Mouse (Mus musculus): ENCODE data around the gene Ep400.
"Not testable (repeated sequence)": the region's sequence is repeated elsewhere in the genome, so short reads cannot be mapped to it uniquely, and the experiment has no call there.

Gene Ep400

DNA sequence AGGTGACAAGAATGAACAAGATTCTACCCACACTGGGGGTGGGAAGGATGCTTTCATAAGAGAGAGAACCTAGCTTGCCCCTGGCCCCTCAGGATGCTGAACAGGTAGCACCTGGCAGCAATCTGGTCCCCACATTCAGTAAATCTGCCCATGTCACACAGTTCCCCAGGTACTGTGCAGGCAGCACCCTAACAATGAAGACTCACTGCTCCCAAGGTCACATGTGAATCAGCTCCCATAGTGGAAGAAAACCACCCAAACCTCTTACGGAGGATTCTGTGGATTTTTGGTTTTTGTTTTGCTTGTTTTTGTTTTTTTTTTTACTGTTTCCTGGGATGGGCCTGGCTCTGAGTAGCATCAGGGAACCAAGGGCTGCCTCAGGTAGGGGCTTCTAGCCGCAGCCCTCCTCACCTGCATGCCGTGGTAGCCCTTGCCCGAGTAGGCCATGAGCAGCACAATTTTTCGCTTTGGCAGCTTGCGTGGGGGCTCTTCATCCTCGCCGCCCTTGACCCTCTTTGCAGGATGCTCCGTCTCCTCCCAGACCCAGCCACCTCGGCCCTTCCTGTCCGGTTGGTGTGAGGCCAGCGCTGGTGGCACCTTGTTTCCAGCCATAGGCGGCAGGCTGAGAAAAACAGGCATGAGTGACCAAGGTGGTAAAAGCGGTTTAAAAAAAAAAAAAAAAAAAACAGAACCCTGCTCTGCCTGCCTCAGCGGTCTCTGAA lies 8.9 kb upstream of the Ep400 start:
- DNase-seq = no peak

DNA sequence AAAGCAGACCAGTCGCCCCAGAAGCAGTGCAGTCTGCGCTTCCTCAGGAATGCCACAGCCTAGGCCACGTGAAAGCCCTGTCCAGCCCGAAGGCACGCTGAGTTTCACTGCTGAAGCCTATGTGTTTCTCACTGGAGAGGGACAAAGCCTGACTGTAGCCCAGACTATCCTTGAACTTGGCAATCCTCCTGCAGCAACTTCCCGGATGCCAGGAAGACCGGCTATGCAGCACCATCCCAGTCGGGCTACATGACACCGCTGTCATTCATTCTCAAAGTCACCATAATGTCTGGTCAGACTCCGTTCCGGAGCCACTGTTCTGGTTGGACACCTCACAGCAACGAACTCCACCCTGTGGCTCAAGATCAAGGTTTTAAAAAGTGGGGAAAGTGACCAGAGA lies 7.7 kb upstream of the Ep400 start:
- no peak for DNase-seq

DNA sequence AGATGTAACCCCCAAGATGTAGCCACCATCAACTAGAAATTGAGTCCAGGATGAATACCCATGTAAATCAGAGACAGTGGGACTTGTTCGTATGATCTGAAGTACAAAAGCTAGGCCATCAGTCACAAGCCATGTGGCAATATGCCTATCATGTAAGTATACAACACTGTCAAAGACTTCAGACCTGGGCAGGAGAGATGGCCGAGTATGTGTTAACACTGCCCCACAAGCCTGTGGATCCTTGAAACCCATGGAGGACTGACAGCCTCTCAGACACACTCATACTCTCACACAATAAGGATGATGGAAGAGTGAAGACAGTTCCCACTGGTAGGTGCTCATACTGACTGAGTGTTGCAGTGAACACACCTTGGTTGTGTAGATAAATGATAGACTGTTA lies 5.6 kb upstream of the Ep400 start:
- no peak for DNase-seq

- DNase-seq = no peak
Observed at GRCm38 (mm10) chr5:110774511-110774910, 4.0 kb upstream of the Ep400 start.

DNA sequence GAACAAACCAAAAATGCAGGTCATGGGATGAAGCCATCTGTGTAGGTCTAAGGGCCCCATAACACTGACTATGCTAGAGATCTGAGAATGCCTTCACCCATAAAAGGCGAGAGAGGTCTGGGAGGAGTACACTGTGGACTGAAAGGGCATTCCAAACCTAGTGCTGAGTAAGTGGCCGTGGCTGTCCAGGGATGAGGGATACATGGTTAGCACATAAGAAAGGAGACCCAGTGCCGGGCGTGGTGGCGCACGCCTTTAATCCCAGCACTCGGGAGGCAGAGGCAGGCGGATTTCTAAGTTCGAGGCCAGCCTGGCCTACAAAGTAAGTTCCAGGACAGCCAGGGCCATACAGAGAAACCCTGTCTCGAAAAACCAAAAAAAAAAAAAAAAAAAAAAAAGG lies 2.4 kb upstream of the Ep400 start:
- not testable (repeated sequence) for DNase-seq

- DNase-seq = peak in 1 of 2 experiments; percentile 33
Observed at GRCm38 (mm10) chr5:110770031-110770445, 479 bp downstream of the Ep400 start.

DNA sequence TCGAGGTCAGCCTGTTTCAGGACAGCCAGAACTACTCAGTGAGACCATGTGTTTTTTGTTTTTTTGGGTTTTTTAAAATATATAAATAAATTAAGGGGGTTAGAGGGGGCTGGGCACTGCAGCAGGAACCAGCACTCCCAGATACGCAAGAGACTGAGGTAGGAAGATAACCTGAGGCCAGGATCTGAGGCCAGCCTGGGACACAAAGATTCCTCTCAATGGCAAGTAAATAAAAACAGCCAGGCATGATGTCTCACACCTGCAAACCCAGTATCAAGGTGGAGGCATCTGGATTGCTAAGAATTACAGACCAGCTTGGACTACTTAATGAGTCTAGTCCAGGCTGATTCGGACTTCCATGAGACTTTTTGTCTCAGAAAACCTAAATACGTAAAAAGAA lies 1.2 kb downstream of the Ep400 start:
- DNase-seq = no peak

DNA sequence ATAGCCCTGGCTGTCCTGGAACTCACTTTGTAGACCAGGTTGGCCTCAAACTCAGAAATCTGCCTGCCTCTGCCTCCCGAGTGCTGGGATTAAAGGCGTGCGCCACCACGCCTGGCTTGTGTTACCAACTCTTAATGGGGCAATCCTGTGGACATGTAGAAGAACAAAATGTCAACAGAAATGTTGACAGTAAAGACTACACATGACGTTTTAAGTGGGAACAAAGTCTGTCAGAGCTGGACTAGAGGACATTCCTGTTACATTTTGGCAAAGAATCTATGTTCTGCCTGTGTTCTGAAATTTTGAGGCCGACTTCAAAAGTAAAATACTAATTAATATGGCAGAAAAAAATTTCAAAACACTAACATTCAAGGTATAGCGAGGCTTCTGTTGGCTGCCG lies 6.6 kb downstream of the Ep400 start:
- no peak for DNase-seq

DNA sequence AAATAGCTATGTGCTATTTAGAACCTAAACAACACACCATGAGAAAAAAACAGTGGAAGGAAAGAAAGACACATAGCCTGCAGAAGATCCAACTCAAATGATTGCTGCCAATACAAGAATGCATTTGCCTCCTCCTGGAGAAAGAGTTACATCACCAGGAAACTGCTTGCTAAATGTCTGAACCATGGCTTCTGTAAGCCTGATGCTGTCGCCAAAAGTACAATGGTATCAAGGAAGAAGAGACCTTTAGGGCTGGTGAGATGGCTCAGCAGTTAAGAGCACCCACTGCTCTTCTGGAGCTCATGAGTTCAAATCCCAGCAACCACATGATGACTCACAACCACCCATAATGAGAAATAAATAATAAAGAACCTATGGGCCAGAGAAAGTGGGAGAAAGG lies 25.5 kb downstream of the Ep400 start:
- no peak for DNase-seq

- DNase-seq = no peak
Observed at GRCm38 (mm10) chr5:110739496-110740275, 30.8 kb downstream of the Ep400 start.

- DNase-seq = no peak
Observed at GRCm38 (mm10) chr5:110735606-110736005, 34.9 kb downstream of the Ep400 start.

- DNase-seq = no peak
Observed at GRCm38 (mm10) chr5:110733231-110733823, 37.2 kb downstream of the Ep400 start.

- DNase-seq = no peak
Observed at GRCm38 (mm10) chr5:110731227-110731626, 39.3 kb downstream of the Ep400 start.

DNA sequence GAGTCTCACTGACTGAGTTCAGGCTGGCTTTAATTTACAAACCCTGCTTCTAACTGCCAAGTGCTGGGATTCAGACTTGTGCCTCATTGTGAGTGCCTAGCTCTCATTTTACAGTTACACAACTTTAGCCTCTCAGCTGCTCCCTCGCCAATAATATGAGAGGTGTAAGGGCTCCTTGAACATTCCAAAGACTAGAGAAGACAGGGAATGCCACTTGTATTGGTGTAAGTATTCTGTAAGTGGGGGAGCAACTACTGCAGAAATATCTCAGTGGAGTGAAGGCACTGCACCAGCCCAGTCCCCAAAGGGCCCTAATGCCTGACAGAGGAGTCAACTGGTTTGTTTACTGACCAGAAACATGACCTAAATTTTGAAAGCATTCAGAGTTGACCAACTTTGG lies 42.7 kb downstream of the Ep400 start:
- DNase-seq = no peak

DNA sequence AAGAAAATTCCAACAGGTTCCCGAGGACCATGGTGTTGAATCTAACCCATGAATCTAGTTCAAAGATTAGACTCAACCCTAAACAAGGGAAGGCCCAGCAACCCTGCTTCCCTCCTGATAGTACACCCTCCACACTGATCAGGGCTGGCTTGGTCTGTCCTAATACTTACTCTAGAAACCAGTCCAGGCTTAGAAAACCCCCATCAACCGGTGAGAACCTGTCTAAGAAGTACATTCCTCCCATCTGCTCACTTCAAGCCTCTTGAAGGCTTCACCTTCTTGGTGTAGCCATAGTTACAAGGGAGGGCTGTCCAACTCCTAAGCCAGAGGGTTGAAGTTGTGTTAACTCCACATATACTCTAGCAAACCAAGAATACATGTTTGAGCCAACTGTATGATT lies 47.0 kb downstream of the Ep400 start:
- no peak for DNase-seq

- not testable (repeated sequence) for DNase-seq
Observed at GRCm38 (mm10) chr5:110721463-110721862, 49.1 kb downstream of the Ep400 start.

DNA sequence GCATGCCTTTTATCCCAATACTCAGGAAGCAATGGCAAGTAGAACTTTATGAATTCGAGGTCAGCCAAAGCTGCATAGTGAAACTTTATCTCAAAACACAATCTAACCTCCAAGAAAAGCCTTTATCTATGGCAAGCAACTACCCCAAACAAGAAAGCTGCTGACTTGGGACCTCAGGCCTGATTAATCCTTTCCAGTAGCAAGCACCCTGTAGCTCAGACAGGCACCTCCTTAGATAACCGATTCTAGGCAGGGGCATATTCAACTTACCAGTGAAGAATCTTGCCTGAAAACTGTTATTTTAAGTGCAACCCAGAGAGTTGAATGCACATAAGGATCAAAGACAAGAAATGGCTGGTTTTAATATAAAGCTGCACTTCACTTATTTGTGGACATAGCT lies 59.1 kb downstream of the Ep400 start:
- DNase-seq = no peak

GRCm38 (mm10) chr5:110709256-110709655 lies 61.3 kb downstream of the Ep400 start:
- no peak for DNase-seq

DNA sequence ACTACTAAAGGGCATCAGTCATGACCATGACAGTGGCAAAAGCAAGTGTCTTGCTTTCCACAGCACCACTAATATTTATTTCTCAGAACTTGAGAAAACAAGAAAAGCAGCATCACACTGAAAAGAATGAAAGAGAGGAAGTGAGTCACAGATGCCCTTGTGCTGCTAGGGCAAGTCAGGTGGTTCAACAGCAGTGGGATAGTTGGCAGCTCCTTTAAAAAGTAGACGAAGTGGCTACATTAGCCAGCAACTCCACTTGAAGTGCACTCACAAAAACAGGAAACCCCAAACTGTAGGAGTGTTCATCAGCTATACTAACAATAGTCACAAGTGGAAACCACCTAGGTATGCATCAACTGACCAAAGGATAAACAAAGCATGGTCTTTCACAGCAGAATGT lies 66.5 kb downstream of the Ep400 start:
- DNase-seq = no peak

DNA sequence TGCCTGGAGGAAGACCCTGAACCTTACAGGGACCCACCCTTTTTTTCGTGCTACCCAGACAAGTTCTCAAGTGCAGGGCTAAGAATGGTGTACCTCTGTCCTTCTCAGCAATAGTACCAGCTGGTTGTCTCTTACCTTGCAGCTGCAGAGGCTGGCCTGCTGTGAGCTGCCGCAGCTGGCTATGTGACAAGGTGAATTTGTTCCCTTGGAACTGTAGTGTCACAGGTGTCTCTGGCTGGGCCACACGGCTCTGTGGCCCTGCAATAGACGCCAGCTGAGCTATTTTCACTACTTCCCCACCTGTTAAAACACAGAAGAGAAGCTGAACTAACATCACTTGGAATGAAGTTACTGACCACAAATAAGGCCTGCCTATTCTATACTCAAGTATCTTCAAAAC lies 71.9 kb downstream of the Ep400 start:
- DNase-seq = no peak

GRCm38 (mm10) chr5:110682041-110682440 lies 88.5 kb downstream of the Ep400 start:
- DNase-seq = no peak

DNA sequence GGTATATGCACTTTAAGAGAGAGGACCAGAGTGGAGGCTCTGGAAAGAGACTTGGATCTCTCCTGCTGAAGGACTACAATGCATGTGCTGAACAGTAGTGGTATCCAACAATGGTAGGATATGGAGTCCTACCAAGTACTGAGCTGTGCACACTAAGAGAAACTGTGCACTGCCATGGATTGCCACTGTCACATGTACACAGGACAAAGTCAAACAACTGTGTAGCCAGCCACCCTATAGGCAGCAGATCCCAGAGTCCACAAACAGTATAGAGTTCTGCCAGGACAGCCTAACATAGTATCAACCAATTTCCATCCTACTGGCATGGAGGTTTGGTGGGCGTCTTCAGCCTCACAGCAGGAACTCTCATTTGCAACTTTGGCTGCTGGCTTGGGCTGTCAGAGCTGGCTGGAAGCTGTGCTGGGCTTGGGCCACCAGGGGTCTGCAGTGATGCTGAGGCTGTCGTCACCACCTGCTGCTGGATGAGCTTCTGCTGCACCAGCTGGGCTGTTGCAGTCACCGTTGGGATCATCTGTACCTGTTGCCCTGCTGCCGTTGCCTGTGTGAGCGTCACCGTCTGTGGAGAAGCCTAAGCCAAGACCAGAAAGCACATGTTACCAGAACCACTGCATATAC lies 104.9 kb downstream of the Ep400 start:
- DNase-seq = no peak

DNA sequence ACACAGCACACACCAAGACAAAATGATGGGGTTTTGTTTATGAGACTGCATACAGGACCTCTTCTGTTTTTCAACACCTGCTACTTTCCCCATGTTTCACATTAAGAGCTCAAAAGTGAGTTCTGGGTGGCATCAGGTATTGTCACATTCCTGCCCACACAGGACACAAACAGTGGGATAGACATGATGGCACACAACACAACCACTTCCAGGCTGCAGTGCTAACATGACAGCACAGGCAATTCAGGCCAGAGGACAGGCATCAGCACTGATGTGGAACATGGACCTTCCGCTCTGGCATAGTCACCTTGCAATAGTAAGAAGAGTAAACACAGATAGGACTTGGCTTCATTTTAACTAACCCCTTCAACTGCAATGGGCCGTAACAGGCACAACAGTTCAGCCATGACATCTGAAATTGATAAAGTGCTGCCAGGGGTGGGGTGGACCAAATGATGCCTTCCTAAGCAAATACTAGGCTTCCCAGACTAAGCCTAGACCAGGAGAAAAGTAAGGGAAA lies 105.7 kb downstream of the Ep400 start:
- no peak for DNase-seq
